Mouse (Mus musculus): ENCODE results near the gene Flywch1.
A peak's percentile ranks its signal among the peaks of the same experiment; 100 is the strongest.

Gene Flywch1

DNA sequence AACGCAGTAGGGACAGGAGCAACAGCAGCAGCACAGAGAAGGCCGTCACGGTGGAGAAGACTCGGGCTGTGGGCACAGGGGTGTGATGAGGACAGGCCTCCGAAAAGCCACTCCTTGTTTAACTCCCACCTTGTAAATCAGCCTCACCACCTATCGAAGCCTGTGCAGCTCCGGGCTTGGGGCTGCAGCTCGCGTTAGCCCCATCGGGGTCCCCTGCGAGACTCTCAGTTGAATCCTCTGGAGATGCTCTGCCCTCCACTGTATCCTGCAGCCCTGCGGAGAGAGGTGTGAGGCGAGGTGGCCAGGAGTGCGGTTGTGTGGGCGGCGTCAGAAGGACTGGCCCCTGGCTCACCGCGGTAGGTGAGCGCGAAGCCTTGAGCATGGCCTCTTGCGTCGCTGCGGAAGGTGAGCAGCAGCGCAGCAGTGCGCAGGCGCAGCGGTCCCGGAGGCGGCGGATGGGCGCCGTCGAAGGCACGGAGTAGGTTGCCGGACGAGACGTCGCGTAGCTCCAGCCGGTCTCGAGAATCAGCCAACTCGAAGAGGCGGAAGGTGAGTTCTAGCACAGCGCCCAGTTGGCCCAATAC is 29.1 kb downstream of the Flywch1 start:
- peak; percentile 93 for DNase-seq

DNA sequence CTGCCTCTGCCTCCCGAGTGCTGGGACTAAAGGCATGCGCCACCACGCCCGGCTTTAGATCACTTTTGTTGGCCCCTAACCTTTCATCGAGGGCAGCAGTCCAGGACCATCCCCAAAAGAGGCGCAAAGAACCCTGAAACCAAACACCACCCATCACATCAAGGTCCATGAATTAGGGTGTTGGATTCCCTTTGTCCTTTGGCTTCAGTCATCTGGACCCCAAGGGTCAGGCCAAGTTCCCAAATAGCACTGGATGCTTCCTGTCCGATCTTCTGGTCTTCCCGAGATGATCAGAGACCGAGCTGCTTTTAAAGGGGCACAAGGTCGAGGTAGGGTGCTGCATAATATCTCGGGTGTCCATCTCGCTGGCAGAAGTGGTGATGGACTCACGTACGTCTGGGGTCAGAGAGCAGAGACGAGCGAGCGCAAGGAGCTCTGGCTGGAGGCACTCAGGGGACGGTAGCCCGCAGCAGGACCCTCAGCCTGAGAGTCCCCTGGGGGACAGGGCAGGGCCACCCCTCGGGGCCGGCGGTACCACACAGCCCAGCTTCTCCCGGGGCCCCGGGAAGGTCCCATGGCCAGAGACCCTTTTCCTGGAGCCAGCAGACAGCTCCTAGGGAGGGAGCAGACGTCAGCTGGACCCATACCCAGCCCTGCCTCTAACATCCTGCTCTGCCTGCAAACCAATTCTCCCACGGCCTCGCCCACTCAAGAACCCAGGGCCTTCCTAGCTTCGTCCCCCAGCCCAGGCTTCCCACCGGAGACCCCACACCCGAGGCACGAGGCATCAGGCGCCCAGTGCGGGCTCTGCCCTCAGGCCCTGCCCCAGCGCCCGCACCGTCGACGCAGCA is 29.8 kb downstream of the Flywch1 start:
- DNase-seq: peak; percentile 91

- DNase-seq: no peak
These were observed 30.8 kb downstream of the Flywch1 start, which contains the start of gene Paqr4 for GRCm38 (mm10) chr17:23740598-23741021. Gene Paqr4 (minus strand): TSS chr17:23740867.

GRCm38 (mm10) chr17:23740136-23740584 is 31.2 kb downstream of the Flywch1 start:
- DNase-seq: peak; percentile 100

DNA sequence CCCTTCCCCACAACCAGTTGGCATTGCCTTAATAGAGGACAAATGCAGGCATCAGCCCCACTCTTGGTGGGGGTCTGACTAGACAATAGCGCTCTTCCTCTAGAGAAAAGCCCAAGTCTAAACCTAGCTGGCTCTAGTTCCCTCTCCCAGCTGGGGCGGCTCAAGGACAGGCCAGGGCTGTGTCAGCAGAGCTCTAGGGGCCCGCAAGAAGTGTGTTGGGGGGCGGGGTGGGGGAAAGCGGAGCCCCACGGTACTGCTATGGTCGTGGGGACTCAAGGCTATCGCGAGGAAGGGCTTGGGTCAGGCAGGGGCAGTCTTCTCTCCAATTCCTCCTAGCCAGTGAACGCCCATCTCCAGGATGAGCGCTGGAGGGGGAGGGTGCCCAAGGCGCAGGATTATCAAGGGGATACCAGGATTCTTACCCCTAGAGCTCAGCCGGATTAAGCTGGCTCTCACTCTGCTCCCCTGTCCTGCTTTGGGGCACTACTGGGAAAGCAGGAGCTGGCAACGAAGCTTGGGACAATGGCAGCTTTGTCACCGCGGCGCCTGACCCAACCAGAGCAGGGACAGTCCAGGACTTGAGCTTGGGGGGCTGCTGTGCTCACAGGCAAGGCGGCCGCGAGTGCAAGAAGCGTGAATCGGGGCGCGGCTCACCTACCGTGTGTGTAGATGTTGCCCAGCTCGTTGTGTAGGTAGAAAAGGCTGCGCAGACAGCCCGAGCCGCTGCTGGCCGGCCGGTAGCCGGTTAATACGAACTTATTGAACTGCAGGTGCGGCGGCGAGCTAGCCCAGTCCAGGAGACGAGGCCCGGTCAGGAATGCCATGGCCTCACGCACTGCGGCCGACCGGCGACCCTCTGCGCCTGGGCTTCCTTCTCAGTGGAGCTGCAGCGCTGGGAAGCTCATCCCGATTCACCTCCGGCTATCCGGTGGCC is 31.9 kb downstream of the Flywch1 start:
- DNase-seq: peak; percentile 95

- DNase-seq: no peak
These were observed 32.6 kb downstream of the Flywch1 start for GRCm38 (mm10) chr17:23738836-23739201.

DNA sequence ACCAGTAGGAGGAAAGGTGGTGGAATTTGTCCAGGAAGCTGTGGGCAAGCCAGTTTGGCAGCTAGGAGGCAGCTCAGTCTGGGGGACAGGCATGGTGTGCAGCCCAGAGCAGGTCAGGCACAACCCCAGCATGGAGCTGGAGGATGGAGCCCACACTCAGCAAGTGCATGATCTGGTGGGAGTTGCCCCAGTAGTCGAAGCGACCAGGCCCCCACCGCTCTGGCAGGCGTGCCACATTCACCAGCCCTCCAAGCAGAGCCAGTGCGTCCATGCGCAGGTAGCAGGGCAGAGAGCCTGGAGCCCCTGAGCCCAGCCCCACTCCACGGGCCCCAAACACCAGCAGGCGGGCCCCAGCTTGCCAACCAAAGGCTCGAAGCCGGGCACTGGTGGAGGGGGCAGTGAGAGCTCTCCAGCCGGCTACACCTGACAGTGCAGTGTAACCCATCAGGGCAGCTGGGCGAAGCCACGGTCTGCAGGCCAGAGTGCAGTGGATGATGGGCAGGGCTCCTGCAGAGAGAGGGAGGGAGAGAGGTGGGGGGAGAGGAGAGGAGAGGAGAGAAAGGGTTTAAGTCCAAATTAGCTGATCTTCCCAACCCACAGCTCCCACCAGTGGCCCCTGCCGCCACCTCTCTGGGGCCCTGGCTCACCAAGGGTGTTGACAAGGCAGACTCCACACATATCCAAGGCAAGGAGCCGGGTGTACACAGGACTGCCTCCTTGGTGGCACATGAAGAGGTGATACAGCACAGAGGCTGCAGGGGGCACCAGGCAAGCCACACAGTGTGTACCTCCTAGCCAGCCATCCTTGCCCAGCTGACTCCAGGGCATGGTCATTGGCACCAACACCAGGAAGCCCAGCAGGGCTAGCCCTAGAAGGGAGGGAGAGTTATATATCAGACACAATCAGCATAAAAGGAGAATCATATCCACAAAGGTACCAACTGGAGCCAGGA is 33.6 kb downstream of the Flywch1 start:
- peak; percentile 93 for DNase-seq

DNA sequence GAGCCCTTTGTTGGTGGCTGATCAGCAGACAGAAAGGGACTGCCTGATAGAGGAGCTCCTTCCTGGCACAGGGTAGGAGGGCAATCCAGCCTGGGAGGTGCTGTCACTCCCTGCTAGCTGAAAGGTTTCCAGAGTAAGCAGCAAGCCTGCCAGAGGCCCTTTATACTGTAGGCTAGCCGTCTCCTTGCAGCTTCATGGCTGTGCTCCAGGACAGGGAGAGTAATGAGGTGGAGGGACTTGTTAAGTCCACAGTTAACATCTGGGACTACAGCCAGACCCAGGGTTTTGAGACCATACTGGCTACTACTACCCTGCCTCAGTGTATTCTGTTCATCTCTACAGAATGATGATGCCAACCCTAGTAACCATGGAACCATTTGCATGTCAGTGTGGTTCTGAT is 37.1 kb downstream of the Flywch1 start:
- DNase-seq: no peak

DNA sequence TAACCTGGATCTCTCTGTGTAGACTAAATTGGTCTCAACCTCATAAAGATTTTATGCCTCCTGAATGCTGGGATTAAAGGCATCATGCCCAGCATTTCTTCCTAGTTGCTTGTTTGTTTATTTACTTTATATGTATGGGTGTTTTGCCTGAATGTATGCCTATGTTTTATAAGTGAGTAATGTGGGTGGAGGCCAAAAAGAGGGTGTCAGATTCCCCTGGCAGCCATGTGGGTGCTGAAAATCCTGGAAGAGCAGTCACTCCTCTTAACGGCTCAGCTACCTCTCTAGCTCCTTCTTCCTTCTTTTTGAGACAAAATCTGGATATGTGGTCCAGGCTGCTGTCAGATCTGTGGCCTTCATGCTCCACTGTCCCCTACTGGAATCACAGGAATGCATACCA is 41.0 kb downstream of the Flywch1 start:
- no peak for DNase-seq

- peak; percentile 99 for DNase-seq
These were observed 44.7 kb downstream of the Flywch1 start for GRCm38 (mm10) chr17:23726758-23727142.

- peak; percentile 100 for DNase-seq
These were observed 45.2 kb downstream of the Flywch1 start, which contains the start of gene Pkmyt1 for GRCm38 (mm10) chr17:23725999-23726757. Gene Pkmyt1 (plus strand): TSS chr17:23726336.

DNA sequence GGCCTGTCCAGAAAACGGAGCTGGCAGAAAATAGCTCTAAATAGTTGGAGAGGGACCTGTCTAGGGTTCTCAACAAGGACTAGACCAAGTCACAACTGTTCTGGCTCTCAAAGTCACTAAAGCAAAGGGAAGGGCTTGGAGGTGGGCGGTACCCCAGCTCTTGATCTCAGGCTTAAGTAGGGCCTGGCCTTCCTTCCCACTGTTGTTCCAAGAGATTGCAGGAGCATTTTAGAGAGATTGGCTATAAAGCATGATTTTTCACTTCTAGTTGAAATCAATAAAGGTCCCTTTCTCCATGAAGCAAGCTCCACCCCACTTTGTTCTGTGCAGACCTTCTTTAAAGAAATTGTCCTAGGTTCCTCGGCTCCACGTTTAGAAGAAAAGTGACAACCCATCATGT is 45.9 kb downstream of the Flywch1 start:
- DNase-seq: no peak

GRCm38 (mm10) chr17:23722376-23723125 is 48.9 kb downstream of the Flywch1 start, which contains the start of gene 1520401A03Rik:
Gene 1520401A03Rik (minus strand): TSS chr17:23722783.
- no peak for DNase-seq

- no peak for DNase-seq
These were observed 49.5 kb downstream of the Flywch1 start for GRCm38 (mm10) chr17:23721886-23722285.

- no peak for DNase-seq
These were observed 51.9 kb downstream of the Flywch1 start for GRCm38 (mm10) chr17:23719455-23719854.

DNA sequence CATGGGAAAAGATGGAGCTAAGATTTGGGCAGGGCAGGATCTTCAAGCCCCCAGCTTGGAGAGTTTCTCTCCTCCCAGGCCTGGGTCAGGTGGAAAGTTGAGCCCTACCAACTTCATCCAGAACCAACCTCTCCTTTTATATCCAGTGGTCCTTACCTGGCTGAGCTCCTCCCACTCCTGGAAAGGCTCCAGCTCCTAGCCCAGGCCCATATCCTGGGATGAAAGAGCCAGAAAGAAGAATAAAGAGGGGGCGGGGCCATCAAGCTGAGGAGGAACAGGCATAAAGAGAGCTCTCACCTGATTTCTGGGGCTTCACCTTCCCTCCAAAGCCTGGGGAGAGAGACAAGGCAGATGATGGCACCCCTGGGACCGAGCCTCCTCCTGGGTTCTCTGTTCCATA is 54.4 kb downstream of the Flywch1 start:
- DNase-seq: no peak

GRCm38 (mm10) chr17:23706212-23706611 is 65.2 kb downstream of the Flywch1 start:
- DNase-seq: peak; percentile 94

DNA sequence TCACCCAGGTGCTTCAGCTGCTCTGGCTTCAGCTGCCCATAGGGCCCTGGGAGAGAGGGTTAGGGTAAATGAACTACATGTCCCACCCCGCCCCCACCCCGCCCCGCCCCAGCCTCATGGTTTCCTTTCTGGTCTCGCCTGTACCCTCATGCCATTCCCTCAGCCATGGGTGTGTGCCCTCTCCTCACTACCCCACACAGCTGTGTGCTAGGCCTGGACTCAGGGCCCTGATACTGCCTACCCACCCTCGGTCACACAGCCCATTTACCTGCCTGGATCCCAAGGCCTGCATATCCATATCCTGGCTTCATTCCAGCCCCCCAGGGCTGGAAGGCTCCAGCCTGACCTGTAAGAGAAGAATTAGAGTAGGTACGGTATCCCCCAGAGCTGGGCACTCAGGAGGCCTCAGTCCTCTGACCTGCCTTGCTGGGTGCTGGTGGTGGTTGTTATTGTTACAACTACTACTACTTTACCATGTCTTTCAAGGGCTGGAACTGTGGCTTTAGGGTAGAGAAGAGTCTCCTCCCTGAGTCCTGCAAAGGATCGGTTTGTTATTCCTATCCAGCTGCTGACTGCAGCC is 65.8 kb downstream of the Flywch1 start:
- DNase-seq: no peak

GRCm38 (mm10) chr17:23704741-23705140 is 66.7 kb downstream of the Flywch1 start:
- DNase-seq: no peak

GRCm38 (mm10) chr17:23703301-23703700 is 68.1 kb downstream of the Flywch1 start:
- DNase-seq: no peak

Data from heart, adult 11 months (tissue).